Mouse (Mus musculus): ENCODE measurements around the gene Hipk1. TPM values are rescaled to one million over a fixed set of nuclear protein-coding genes. Genes with fewer than 3 reads are reported as not detected.

Hipk1 gene
- total RNA-seq, 1 experiment: 21.8 TPM

DNA sequence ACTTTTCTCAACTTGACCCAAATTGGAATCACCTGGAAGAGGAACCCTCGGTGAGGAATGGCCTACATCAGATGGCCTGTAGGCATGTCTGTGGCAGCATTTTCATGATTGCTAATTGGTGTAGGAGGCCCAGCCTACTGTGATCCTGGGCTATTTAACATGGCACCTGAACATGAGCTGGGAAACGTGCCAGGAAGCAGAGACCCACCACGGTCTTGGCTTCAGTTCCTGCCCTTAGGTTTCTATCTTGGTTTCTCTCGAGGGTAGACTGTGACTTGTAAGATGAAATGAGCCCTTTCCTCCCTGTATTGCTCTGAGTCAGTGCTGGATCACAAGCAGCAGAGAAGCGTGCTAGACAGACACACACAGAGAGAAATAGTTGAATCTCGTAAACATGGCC lies 86.7 kb downstream of the Hipk1 start:
- Histone ChIP-seq H3K4me3 (ENCODE audit: insufficient read depth in 1 of 2, low read depth in 1 of 2, low read length in 2 of 2, poor library complexity in 1 of 2, severe bottlenecking in 1 of 2) (no peak overlapping the region), H3K4me1 (ENCODE audit: control insufficient read depth in 2 of 2, insufficient read depth in 2 of 2, low read length in 2 of 2, poor library complexity in 1 of 2) (no peaks in the 10 kb centered on the region), H3K9ac (ENCODE audit: insufficient read depth, low read depth, low read length, poor library complexity, severe bottlenecking) (no peak overlapping the region), H3K36me3 (ENCODE audit: control insufficient read depth, insufficient read depth, low read length, poor library complexity, severe bottlenecking) (no peaks in the 10 kb centered on the region), H3K9me3 (ENCODE audit: control insufficient read depth, insufficient read depth, low read depth, low read length) (no peaks in the 10 kb centered on the region), H3K27ac (ENCODE audit: insufficient read depth, low read depth, low read length, poor library complexity, severe bottlenecking) (no peak overlapping the region)
- no peak for DNase-seq (ENCODE audit: low read depth, low spot score)
- TF ChIP-seq MAFK (IDR thresholded peaks at IDR 0.05; ENCODE audit: insufficient read depth, low read depth, low read length) (no peak), ZNF384 (IDR thresholded peaks at IDR 0.05; ENCODE audit: low read depth, low read length) (no peak), HCFC1 (IDR thresholded peaks at IDR 0.05; ENCODE audit: borderline replicate concordance, insufficient read depth, low read length) (no peak), CHD2 (IDR thresholded peaks at IDR 0.05; ENCODE audit: low read depth, low read length) (no peak), ZC3H11A (IDR thresholded peaks at IDR 0.05; ENCODE audit: borderline replicate concordance, low read depth, low read length) (no peak)
- in situ Hi-C loops (cut with MboI; ENCODE audit: low sequenced_read_pairs in 2 of 2, unreplicated experiment in 2 of 2): no loop called here

DNA sequence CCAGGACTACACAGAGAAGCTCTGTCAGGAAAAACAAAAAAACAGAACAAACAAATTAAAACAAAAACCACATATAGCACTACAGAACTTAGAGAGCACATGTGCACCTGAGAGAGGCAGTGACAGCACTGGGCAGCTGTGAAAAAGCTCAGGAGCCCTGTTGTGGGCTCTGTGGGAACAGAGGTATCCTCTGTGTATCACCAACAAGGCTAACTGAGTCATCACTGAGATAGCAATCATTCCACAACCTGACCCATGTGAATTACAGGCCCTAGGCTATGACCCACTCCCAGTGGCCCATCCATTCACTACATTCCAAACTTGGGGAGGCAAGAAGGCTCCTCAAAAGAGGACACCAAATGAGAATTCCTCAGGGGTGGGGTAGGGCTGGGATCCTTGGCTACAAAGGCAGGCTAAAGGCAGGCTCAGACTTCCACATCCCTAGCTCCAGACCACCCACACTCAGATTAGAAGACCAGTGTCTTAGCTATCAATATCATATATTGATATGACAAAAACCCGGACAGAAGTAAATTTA lies 94.9 kb downstream of the Hipk1 start:
- no peak overlapping the region for H3K27ac ChIP-seq (ENCODE audit: insufficient read depth, low read depth, low read length, poor library complexity, severe bottlenecking)
- no peak overlapping the region for H3K9ac ChIP-seq (ENCODE audit: insufficient read depth, low read depth, low read length, poor library complexity, severe bottlenecking)
- H3K4me1 ChIP-seq (ENCODE audit: control insufficient read depth in 2 of 2, insufficient read depth in 2 of 2, low read length in 2 of 2, poor library complexity in 1 of 2): no peaks in the 10 kb centered on the region
- TF ChIP-seq ZNF384 (IDR thresholded peaks at IDR 0.05; ENCODE audit: low read depth, low read length) (no peak), HCFC1 (IDR thresholded peaks at IDR 0.05; ENCODE audit: borderline replicate concordance, insufficient read depth, low read length) (no peak), CHD2 (IDR thresholded peaks at IDR 0.05; ENCODE audit: low read depth, low read length) (no peak), MAFK (IDR thresholded peaks at IDR 0.05; ENCODE audit: insufficient read depth, low read depth, low read length) (no peak), ZC3H11A (IDR thresholded peaks at IDR 0.05; ENCODE audit: borderline replicate concordance, low read depth, low read length) (no peak)
- no peak overlapping the region for H3K4me3 ChIP-seq (ENCODE audit: insufficient read depth in 1 of 2, low read depth in 1 of 2, low read length in 2 of 2, poor library complexity in 1 of 2, severe bottlenecking in 1 of 2)
- DNase-seq (ENCODE audit: low read depth, low spot score): no peak
- no peaks in the 10 kb centered on the region for H3K36me3 ChIP-seq (ENCODE audit: control insufficient read depth, insufficient read depth, low read length, poor library complexity, severe bottlenecking)
- H3K9me3 ChIP-seq (ENCODE audit: control insufficient read depth, insufficient read depth, low read depth, low read length): no peaks in the 10 kb centered on the region
- in situ Hi-C loops (cut with MboI; ENCODE audit: low sequenced_read_pairs in 2 of 2, unreplicated experiment in 2 of 2): no loop called here

DNA sequence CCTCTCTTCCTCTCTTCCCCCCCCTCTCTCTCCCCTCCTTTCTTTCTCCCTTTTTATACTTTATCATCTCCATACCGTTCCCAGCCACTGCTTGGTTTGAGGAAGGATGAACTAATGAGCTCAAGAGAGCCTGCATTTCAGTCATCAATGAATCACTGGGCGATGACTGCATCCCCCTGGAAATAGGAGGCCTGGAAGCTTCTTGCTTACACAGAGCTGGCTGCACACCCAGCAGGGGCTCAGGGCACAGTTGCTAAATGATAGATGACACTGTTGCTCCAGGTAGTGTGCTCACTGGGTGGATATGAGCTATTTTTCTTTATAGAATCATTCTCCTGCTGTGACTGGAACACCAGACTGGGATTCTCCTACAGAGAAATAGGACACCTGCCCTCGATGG lies 95.8 kb downstream of the Hipk1 start:
- Histone ChIP-seq H3K9me3 (ENCODE audit: control insufficient read depth, insufficient read depth, low read depth, low read length) (no peaks in the 10 kb centered on the region), H3K9ac (ENCODE audit: insufficient read depth, low read depth, low read length, poor library complexity, severe bottlenecking) (no peak overlapping the region), H3K4me1 (ENCODE audit: control insufficient read depth in 2 of 2, insufficient read depth in 2 of 2, low read length in 2 of 2, poor library complexity in 1 of 2) (no peaks in the 10 kb centered on the region), H3K36me3 (ENCODE audit: control insufficient read depth, insufficient read depth, low read length, poor library complexity, severe bottlenecking) (no peaks in the 10 kb centered on the region), H3K4me3 (ENCODE audit: insufficient read depth in 1 of 2, low read depth in 1 of 2, low read length in 2 of 2, poor library complexity in 1 of 2, severe bottlenecking in 1 of 2) (no peak overlapping the region), H3K27ac (ENCODE audit: insufficient read depth, low read depth, low read length, poor library complexity, severe bottlenecking) (no peak overlapping the region)
- DNase-seq (ENCODE audit: low read depth, low spot score): no peak
- TF ChIP-seq CHD2 (IDR thresholded peaks at IDR 0.05; ENCODE audit: low read depth, low read length) (no peak), ZC3H11A (IDR thresholded peaks at IDR 0.05; ENCODE audit: borderline replicate concordance, low read depth, low read length) (no peak), ZNF384 (IDR thresholded peaks at IDR 0.05; ENCODE audit: low read depth, low read length) (no peak), MAFK (IDR thresholded peaks at IDR 0.05; ENCODE audit: insufficient read depth, low read depth, low read length) (no peak), HCFC1 (IDR thresholded peaks at IDR 0.05; ENCODE audit: borderline replicate concordance, insufficient read depth, low read length) (no peak)
- in situ Hi-C loops (cut with MboI; ENCODE audit: low sequenced_read_pairs in 2 of 2, unreplicated experiment in 2 of 2): no loop called here

DNA sequence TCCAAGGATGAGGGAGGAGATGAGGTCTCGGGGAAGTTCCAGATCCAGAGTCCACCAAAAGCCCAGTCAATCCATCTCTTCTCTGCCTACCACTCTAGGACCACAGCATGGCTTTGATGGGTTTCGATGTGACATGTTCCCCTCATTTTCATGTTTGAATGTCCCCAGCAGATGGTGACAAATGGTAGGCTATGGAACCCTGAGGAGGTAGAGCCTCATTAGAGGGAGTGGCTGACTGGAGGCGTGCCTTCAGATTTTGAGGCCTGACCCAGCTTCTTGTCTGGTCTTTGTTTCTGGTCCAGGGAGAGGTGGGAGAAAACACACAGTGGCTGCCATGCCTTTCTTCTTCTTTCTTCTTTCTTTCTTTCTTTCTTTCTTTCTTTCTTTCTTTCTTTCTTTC lies 100.9 kb downstream of the Hipk1 start:
- Histone ChIP-seq H3K9me3 (ENCODE audit: control insufficient read depth, insufficient read depth, low read depth, low read length) (no peaks in the 10 kb centered on the region), H3K9ac (ENCODE audit: insufficient read depth, low read depth, low read length, poor library complexity, severe bottlenecking) (no peak overlapping the region), H3K4me3 (ENCODE audit: insufficient read depth in 1 of 2, low read depth in 1 of 2, low read length in 2 of 2, poor library complexity in 1 of 2, severe bottlenecking in 1 of 2) (no peak overlapping the region), H3K4me1 (ENCODE audit: control insufficient read depth in 2 of 2, insufficient read depth in 2 of 2, low read length in 2 of 2, poor library complexity in 1 of 2) (no peaks in the 10 kb centered on the region; a peak in 1 of 4 replicates), H3K27ac (ENCODE audit: insufficient read depth, low read depth, low read length, poor library complexity, severe bottlenecking) (no peak overlapping the region), H3K36me3 (ENCODE audit: control insufficient read depth, insufficient read depth, low read length, poor library complexity, severe bottlenecking) (no peaks in the 10 kb centered on the region)
- TF ChIP-seq MAFK (IDR thresholded peaks at IDR 0.05; ENCODE audit: insufficient read depth, low read depth, low read length) (no peak), CHD2 (IDR thresholded peaks at IDR 0.05; ENCODE audit: low read depth, low read length) (no peak), ZC3H11A (IDR thresholded peaks at IDR 0.05; ENCODE audit: borderline replicate concordance, low read depth, low read length) (no peak), ZNF384 (IDR thresholded peaks at IDR 0.05; ENCODE audit: low read depth, low read length) (no peak), HCFC1 (IDR thresholded peaks at IDR 0.05; ENCODE audit: borderline replicate concordance, insufficient read depth, low read length) (no peak)
- in situ Hi-C loops (cut with MboI; ENCODE audit: low sequenced_read_pairs in 2 of 2, unreplicated experiment in 2 of 2): no loop called here
- DNase-seq (ENCODE audit: low read depth, low spot score): no peak

Other genes starting within 250 kb of the Hipk1 start
- 0.22 and 0.32 TPM in 2 replicates for gene Syt6, start 216.3 kb downstream of the Hipk1 start, total RNA-seq (2012; rRNA removed)
- gene Atg4a-ps, start 145.5 kb downstream of the Hipk1 start, total RNA-seq (2012; rRNA removed): 0.18 TPM in 1 of 2 replicates, not detected in the other
- 0.79 and 1.2 TPM in 2 replicates for gene Olfml3, start 53.6 kb downstream of the Hipk1 start, total RNA-seq (2012; rRNA removed)
- not detected in 2 replicates for gene Gm10964, start 52.2 kb downstream of the Hipk1 start, total RNA-seq (2012; rRNA removed)
- 7.1 and 8.2 TPM in 2 replicates for gene Dclre1b, start 17.9 kb upstream of the Hipk1 start, total RNA-seq (2012; rRNA removed)
- gene Ap4b1, start 18.0 kb upstream of the Hipk1 start, total RNA-seq (2012; rRNA removed): 10.1 and 12.8 TPM in 2 replicates
- 0.32 and 0.76 TPM in 2 replicates for gene Gm43064, start 18.0 kb upstream of the Hipk1 start, total RNA-seq (2012; rRNA removed)
- 0.90 and 1.4 TPM in 2 replicates for gene Bcl2l15, start 41.0 kb upstream of the Hipk1 start, total RNA-seq (2012; rRNA removed)
- gene Ptpn22, start 68.2 kb upstream of the Hipk1 start, total RNA-seq (2012; rRNA removed): 0.22 and 0.37 TPM in 2 replicates
- 14.4 and 18.7 TPM in 2 replicates for gene Rsbn1, start 122.6 kb upstream of the Hipk1 start, total RNA-seq (2012; rRNA removed)
- 14.1 and 18.2 TPM in 2 replicates for gene Phtf1, start 176.5 kb upstream of the Hipk1 start, total RNA-seq (2012; rRNA removed)

All from ES-E14 (cell line).